Mouse (Mus musculus) stomach, embryonic 15.5 days (tissue): Measurements from ENCODE around the gene Brinp1. TPM values are rescaled to one million over a fixed set of nuclear protein-coding genes. Genes with fewer than 3 reads are reported as not detected.
A peak's percentile ranks its signal among the peaks of the same experiment; 100 is the strongest.

Experiments used
- ATAC-seq: fragments of 200-750 bp; cut with Nextera tagmentation; 2 replicates; pipeline ENCODE4 v1.8.0; 2017; ENCODE audit warnings: low read depth, moderate number of reproducible peaks, moderate TSS enrichment; ENCODE audit not compliant: insufficient read depth, low FRiP score
- H3K27ac ChIP-seq: fragments of 300-500 bp; sonication (generic); 2 replicates; pipeline ENCODE4 v1.5.1; 2015; ENCODE audit warnings: mild to moderate bottlenecking, inconsistent platforms
- H3K27me3 ChIP-seq: fragments of 300-500 bp; sonication (generic); replicated peaks from 2 replicates; pipeline ENCODE4 v1.6.1; 2015; ENCODE audit warnings: inconsistent platforms
- H3K36me3 ChIP-seq: fragments of 300-500 bp; sonication (generic); 2 replicates; pipeline ENCODE4 v1.6.1; 2015; ENCODE audit warnings: inconsistent platforms
- H3K4me1 ChIP-seq: fragments of 300-500 bp; sonication (generic); 2 replicates; pipeline ENCODE4 v1.6.1; 2015; ENCODE audit warnings: inconsistent platforms
- H3K4me2 ChIP-seq: fragments of 300-500 bp; sonication (generic); 2 replicates; pipeline ENCODE4 v1.6.1; 2015; ENCODE audit warnings: mild to moderate bottlenecking, inconsistent platforms
- H3K4me3 ChIP-seq: fragments of 300-500 bp; sonication (generic); replicated peaks from 2 replicates; pipeline ENCODE4 v1.5.1; 2015; ENCODE audit warnings: inconsistent platforms
- H3K9ac ChIP-seq: fragments of 300-500 bp; sonication (generic); 2 replicates; pipeline ENCODE4 v1.6.1; 2015; ENCODE audit warnings: inconsistent platforms
- H3K9me3 ChIP-seq: fragments of 300-500 bp; sonication (generic); 2 replicates; pipeline ENCODE4 v1.6.1; 2016; ENCODE audit warnings: inconsistent platforms
- WGBS: fragments of 180-500 bp; shearing (Covaris S2); methylation state at CpG from one replicate; pipeline ENCODE4 v1.1.7; 2015; 5-methylcytosine and 5-hydroxymethylcytosine counted together
- polyA plus RNA-seq: library from polyadenylated mRNA; unstranded; fragments of >200 nt; fragmentation: Nextera tagmentation; extraction: Ambion mirVana; gene quantifications from 2 replicates; pipeline ENCODE4 v1.2.1, GENCODE M21; 2015

Brinp1 gene
- polyA plus RNA-seq, 1 experiment from 2014 or later, result 7.4 TPM

DNA sequence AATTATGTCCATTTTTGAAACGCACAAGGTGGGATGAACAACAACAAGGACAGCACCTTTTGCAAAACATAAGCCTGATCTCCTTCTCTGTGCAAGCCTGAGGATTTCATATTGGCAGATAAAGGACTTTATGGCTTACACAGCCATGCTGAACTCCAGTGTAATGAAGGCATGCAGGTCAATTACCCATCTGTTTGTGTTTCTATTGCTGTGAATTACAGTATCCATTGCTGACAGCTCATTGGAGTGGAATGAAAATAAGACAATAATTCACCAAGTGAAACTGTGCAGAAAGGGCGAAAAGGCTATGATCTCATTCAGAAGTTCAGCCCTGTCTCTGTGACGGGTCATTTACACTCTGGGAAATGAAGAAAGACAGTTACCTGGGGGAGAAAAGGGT, 147.7 kb downstream of the Brinp1 start:
- no peak overlapping the region for H3K4me3 ChIP-seq
- H3K27me3 ChIP-seq, result no peaks in the 10 kb centered on the region
- no peaks in the 10 kb centered on the region for H3K9me3 ChIP-seq
- no peak for ATAC-seq
- H3K9ac ChIP-seq, result no peak overlapping the region
- H3K4me2 ChIP-seq, result no peak overlapping the region
- H3K27ac ChIP-seq, result no peak overlapping the region
- WGBS, result 73% methylated on average over 3 of the region's 3 CpGs
- H3K4me1 ChIP-seq, result no peaks in the 10 kb centered on the region
- H3K36me3 ChIP-seq, result no peaks in the 10 kb centered on the region

DNA sequence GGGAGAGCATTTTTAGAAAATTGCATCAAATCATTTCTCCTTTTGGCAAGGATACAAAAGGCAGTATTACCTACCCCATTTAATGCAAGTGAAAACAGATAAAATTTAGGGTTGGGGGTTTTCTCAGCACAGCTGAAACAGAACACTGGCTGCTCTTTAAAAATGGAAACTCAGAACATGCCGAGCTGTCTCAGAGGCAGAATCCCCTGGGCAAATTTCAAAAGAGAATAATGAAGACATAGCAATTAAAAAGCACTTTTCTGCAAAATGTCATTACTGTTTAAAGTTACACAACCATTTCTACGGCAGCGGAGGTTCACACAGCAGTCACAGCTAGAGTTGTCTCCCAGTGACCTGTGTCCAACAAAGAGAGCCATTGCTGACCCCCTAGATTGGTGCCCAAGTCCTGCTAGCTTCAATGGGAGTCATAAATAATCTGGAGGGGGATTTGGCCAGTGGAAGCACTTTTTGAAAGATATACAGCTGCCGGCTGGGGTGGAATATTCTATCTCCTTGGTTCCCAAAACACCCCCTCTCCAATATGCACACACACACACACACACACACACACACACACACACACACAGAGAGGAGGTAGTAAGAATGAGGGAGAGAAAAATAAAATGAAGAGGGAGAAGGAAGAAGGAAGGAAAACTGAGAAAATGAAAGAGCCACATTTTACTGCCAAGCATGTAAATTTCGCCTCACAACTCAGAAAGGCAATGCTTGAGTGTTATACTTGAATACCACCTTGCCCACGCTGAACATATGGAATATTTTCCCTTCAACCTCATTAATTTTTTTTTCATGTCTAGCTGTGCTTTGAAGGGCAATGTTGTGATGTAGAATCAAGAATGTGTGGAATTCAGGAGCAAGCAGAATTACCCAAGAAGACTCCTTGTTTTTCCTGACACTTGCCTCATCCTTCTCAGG, 152.0 kb downstream of the Brinp1 start:
- Histone ChIP-seq H3K27ac (no peak overlapping the region), H3K36me3 (no peaks in the 10 kb centered on the region)
- ATAC-seq, result no peak

DNA sequence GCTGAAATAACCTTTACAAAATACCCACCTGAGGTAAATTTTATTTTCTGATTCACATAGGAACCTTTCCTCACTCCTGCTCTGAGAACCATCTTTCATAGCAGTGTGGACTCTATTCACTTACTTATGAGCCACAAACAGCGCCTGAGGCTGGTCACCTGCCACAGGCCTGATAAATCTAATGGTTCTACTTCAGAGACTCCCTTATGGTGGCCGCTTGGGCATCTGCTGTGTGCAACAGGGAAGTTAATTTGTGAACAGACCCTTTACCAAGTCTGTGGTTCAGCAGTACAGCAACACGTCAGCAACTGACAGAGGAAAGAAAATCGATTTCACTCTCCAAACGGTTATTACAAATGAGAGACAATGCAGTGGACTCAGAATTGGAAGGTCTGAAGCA, 164.2 kb downstream of the Brinp1 start:
- H3K27ac ChIP-seq, result no peak overlapping the region
- no peaks in the 10 kb centered on the region for H3K9me3 ChIP-seq
- no peaks in the 10 kb centered on the region for H3K27me3 ChIP-seq
- H3K4me2 ChIP-seq, result no peak overlapping the region
- no peak overlapping the region for H3K4me3 ChIP-seq
- H3K9ac ChIP-seq, result no peak overlapping the region
- no peaks in the 10 kb centered on the region for H3K4me1 ChIP-seq
- H3K36me3 ChIP-seq, result no peaks in the 10 kb centered on the region
- no peak for ATAC-seq
- WGBS, result 80% methylated on average over 5 of the region's 5 CpGs

More for the DNA sequence above, 152.0 kb downstream of the Brinp1 start:
- WGBS, result 61% methylated on average over 6 of the region's 6 CpGs
- no peak overlapping the region for H3K4me3 ChIP-seq
- no peaks in the 10 kb centered on the region for H3K4me1 ChIP-seq
- H3K27me3 ChIP-seq, result no peaks in the 10 kb centered on the region
- no peak overlapping the region for H3K9ac ChIP-seq
- no peaks in the 10 kb centered on the region for H3K9me3 ChIP-seq
- H3K4me2 ChIP-seq, result no peak overlapping the region

DNA sequence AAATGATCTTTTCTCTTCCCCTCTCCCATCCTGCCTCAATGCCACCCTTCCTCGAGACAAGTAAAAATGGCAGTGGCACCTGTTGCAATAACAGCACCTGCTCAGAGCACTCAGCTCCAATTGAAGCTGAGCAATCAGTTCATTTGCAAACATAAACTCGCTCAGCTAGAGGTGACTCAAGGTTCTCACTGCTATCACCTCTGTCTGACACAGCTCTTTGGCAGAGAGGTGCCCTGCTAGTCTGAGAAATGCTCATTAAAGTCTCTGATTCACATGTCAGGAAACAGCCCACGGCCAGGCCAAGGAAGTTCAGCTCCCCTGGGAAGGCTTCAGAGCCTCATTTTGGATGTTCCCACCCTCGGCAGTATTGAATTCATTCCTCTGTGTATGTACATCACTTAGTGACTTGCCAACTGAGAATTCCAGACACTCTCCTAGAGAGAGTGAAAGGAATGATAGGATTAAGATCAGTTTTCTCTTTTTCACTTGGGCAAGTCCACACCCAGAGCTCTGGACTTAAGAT, 165.7 kb downstream of the Brinp1 start:
- H3K4me3 ChIP-seq, result no peak overlapping the region

DNA sequence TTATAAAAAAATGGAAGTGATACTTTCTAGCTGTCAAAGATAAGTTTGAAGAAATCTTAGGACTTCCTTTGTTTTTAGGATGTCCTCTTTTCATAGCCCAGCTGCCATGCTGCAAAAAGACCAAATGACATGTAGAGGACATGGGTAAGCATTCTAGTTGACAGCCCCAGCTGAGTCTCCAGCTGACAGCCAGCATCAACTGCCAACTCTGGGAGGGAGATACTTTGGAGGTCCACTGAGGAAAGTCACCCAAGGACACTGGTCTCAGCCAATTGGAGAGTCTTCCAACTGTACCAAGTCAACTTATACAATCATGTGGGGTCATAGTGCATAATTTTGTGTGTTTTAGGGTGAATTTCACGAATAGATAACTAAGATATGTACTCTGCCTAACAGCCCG, 166.6 kb downstream of the Brinp1 start:
- H3K27me3 ChIP-seq, result no peaks in the 10 kb centered on the region
- ATAC-seq, result no peak
- 58% methylated on average over 2 of the region's 2 CpGs for WGBS

More for the DNA sequence above, 165.7 kb downstream of the Brinp1 start:
- no peak for ATAC-seq
- H3K4me2 ChIP-seq, result no peak overlapping the region
- no peak overlapping the region for H3K9ac ChIP-seq
- 41% methylated on average over 4 of the region's 4 CpGs for WGBS
- H3K27me3 ChIP-seq, result no peaks in the 10 kb centered on the region
- no peak overlapping the region for H3K27ac ChIP-seq
- no peaks in the 10 kb centered on the region for H3K36me3 ChIP-seq
- no peaks in the 10 kb centered on the region for H3K4me1 ChIP-seq
- no peaks in the 10 kb centered on the region for H3K9me3 ChIP-seq

DNA sequence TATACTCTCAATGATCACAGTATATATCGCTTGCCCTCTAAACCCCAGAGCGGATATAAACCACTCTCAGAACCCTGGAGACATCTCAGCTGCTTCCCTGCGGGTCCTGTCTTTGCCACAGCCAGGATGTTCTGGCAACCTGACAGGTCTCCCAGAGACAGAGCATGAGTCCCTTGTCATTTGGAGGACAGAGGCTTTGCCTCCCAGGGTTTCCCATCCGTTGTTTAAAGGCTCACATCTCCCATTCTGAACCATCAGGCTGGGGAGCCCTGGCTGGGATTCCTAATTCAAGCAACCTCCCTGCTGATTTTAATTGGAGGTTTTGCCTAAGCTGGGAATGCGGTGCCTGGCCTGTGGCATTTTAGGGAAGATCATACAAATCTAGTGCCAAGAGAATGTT, 185.9 kb downstream of the Brinp1 start:
- no peaks in the 10 kb centered on the region for H3K9me3 ChIP-seq
- no peaks in the 10 kb centered on the region for H3K36me3 ChIP-seq
- H3K27ac ChIP-seq, result no peak overlapping the region
- no peak overlapping the region for H3K9ac ChIP-seq
- no peak overlapping the region for H3K4me2 ChIP-seq
- H3K4me1 ChIP-seq, result no peaks in the 10 kb centered on the region
- no peak overlapping the region for H3K4me3 ChIP-seq
- no peaks in the 10 kb centered on the region for H3K27me3 ChIP-seq
- WGBS, result 63% methylated on average over 5 of the region's 5 CpGs
- no peak for ATAC-seq

More for the DNA sequence above, 166.6 kb downstream of the Brinp1 start:
- H3K9ac ChIP-seq, result no peak overlapping the region
- H3K4me1 ChIP-seq, result no peaks in the 10 kb centered on the region
- no peaks in the 10 kb centered on the region for H3K36me3 ChIP-seq
- H3K4me3 ChIP-seq, result no peak overlapping the region
- H3K9me3 ChIP-seq, result no peaks in the 10 kb centered on the region
- no peak overlapping the region for H3K4me2 ChIP-seq
- H3K27ac ChIP-seq, result no peak overlapping the region

DNA sequence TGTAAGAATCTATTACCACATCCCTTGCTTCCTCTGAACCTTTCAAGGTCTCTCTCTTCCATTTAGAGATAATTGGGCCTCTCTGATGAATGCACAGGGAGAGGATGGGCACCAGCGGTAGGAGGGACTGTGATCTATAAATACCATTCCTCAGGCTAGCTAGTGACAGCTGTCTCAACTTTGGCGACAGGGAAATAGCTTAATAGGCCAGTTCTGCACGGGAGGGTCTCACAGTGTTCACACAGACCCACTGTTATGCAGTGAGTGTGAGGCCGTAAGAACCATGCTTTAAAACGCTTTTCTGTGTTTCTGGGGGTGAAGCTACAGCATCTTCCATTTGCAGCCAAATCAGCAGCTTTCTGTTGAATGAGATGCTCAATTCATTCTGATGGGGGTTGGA, 186.8 kb downstream of the Brinp1 start:
- Histone ChIP-seq H3K9me3 (no peaks in the 10 kb centered on the region), H3K4me3 (no peak overlapping the region), H3K4me1 (no peaks in the 10 kb centered on the region), H3K27ac (no peak overlapping the region), H3K9ac (no peak overlapping the region), H3K4me2 (no peak overlapping the region), H3K27me3 (no peaks in the 10 kb centered on the region), H3K36me3 (no peaks in the 10 kb centered on the region)
- ATAC-seq, result no peak
- WGBS, result 58% methylated on average over 5 of the region's 5 CpGs

DNA sequence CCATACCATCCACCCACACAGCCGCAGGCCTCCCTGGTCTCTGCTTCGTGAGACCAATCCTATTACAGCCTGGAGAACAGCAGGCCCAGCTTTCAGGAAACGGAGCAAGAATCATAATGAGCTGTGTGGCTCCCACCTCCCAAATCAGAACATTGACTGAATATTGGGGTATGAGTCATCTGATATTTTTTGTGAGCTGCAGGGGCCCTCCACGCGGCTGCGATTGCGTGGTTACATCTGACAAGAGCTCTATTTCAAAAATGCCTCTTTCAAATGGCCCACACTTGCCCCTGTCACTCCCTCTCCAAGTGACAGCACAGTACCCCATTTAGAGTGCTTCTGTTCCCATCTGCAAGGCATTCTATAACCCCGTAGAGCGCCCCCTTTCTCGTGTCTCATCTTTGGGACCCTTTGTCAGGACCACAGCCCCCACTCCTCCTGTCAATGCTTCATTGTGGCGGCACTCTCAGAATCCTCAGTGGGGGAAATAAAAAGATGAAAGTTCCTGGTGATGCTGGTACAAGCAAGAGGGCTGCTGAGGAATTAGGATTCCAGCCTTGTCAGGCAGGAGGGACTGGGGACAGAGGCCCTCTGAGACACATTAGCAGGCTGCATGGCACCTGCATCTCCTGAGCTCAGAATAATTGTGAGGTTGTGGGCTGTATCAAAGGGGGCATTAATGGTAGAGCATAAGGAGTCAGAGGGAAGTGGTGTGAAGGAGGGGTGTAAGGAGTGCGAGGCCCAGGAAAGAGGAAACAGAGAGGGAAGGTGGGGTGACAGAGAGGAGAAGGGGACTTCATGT, 188.2 kb downstream of the Brinp1 start:
- H3K9ac ChIP-seq, result no peak overlapping the region
- no peak overlapping the region for H3K4me3 ChIP-seq
- no peaks in the 10 kb centered on the region for H3K4me1 ChIP-seq
- H3K9me3 ChIP-seq, result no peaks in the 10 kb centered on the region
- no peaks in the 10 kb centered on the region for H3K27me3 ChIP-seq
- ATAC-seq, result no peak
- WGBS, result 79% methylated on average over 12 of the region's 12 CpGs
- no peak overlapping the region for H3K27ac ChIP-seq
- no peaks in the 10 kb centered on the region for H3K36me3 ChIP-seq
- H3K4me2 ChIP-seq, result no peak overlapping the region

DNA sequence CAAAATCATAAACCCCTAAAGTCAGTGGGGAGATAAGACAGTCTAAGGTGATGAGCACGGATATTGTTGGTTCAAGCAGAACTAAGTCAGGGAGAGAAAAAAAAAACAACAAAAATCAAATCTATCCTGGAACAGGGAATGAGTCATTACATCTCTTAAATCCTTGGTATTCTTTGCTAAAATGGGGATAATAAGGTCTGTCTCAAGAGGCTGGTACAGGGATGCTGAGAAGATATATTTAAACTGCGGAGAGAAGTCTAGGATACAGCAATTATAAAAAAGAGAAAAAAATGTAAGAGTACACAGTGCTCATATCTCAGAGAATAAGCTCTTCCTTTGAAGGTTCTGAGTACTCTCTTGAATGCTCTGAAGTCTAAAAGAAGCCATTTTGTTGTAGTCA, 189.3 kb downstream of the Brinp1 start:
- H3K27me3 ChIP-seq, result no peaks in the 10 kb centered on the region
- no peak for ATAC-seq
- 85% methylated on average over 2 of the region's 2 CpGs for WGBS
- no peak overlapping the region for H3K4me3 ChIP-seq
- H3K27ac ChIP-seq, result no peak overlapping the region
- H3K36me3 ChIP-seq, result no peaks in the 10 kb centered on the region
- no peak overlapping the region for H3K4me2 ChIP-seq
- no peaks in the 10 kb centered on the region for H3K4me1 ChIP-seq
- H3K9me3 ChIP-seq, result no peaks in the 10 kb centered on the region
- H3K9ac ChIP-seq, result no peak overlapping the region

DNA sequence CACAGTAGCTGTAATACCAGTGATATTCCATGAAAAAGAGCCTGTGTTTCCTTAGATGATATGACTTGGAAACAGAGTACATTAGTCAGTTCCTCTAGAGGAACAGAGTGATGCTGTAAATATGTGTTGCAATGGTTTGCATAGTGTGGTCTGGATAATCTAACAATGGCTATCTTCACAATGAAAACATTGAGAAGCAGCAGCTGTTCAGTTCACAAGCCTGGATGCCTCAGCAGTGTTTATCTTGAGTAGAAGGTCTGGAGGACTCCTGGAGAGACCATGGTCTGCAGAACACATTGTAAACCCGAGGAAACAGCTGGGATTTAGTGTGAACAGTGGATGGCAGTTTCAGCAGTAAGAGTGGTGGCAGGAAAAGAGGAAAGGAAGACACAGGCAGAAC, 233.2 kb downstream of the Brinp1 start:
- Histone ChIP-seq H3K9me3 (no peaks in the 10 kb centered on the region; the same call in 1 of the 2 replicates), H3K4me1 (no peaks in the 10 kb centered on the region), H3K9ac (no peak overlapping the region), H3K36me3 (no peaks in the 10 kb centered on the region), H3K27ac (no peak overlapping the region), H3K27me3 (no peaks in the 10 kb centered on the region), H3K4me3 (no peak overlapping the region), H3K4me2 (no peak overlapping the region)
- ATAC-seq, result peak; percentile 50; the same call in 1 of the 2 replicates
- 4% methylated on average over 1 of the region's 1 CpGs for whole genome bisulfite sequencing
